Comparison of ENCODE assay signal across 15 mouse cellular contexts in the genomic region with DNA sequence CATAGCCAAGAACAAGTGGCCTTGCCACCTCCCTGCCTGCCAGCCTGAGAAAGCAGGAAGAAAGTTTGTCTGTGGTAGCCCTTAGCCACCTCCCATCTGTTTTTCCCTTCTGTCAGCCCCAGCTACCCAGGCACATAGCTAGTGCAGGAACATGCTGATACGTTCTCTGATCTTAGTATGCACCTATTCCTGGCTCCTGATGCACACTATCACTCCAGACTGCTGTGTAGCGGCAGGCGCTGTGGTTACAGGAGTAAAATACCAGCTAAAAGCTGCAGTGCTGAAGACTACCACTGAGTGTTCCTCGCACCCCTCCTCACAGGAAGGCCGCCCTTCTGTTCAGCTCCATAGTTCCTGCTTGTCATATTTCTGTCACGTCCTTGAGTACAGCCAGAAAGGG.
A peak's percentile ranks its signal among the peaks of the same experiment; 100 is the strongest.
DNase-seq lines count a peak whose midpoint lies in the region; ATAC-seq and TF ChIP-seq lines count a peak whose summit lies in the region.
"Had no signal": no experiment of that assay in that cellular context is flagged by ENCODE, and none has a peak within 500 bp of the region (broad histone marks: within the 10 kb centered on the region; RNA-seq: fewer than 3 reads in every experiment).

No protein-coding gene starts in this region.

- H3K9me3 ChIP-seq in heart, postnatal 0 days (replicated peaks; ENCODE audit: control insufficient read depth, low read length), result no peaks in the 10 kb centered on the region
- H3K9me3 ChIP-seq in lung, embryonic 15.5 days, result no peaks in the 10 kb centered on the region

- no peak for TF ChIP-seq CTCF in heart, postnatal 0 days (IDR thresholded peaks at IDR 0.05; ENCODE audit: low read depth)

- H3K27me3 ChIP-seq in heart, postnatal 0 days (ENCODE audit: control insufficient read depth, insufficient read depth, low read length), result no peaks in the 10 kb centered on the region
- no peaks in the 10 kb centered on the region for H3K27me3 ChIP-seq in lung, embryonic 15.5 days

- no peaks in the 10 kb centered on the region; the same call in 1 of the 2 replicates for H3K4me1 ChIP-seq in heart, postnatal 0 days (ENCODE audit: control insufficient read depth, insufficient read depth)
- H3K4me1 ChIP-seq in lung, embryonic 15.5 days, result peaks cover 30% of the 10 kb centered on the region

- H3K4me3 ChIP-seq in heart, postnatal 0 days (ENCODE audit: low read depth, low read length), result no peak overlapping the region
- no peak overlapping the region for H3K4me3 ChIP-seq in lung, embryonic 15.5 days
- H3K4me3 ChIP-seq: heart, embryonic 12.5 days had no signal

- ATAC-seq in heart, postnatal 0 days (ENCODE audit: insufficient read depth, low read depth), result peak; percentile 39; the same call in 1 of the 2 replicates
- no peak for ATAC-seq in lung, embryonic 15.5 days (ENCODE audit: borderline replicate concordance, extremely low read depth, low FRiP score, low TSS enrichment)
- ATAC-seq in megakaryocyte, adult 5-6 weeks (ENCODE audit: poor library complexity, severe bottlenecking), result no peak
- ATAC-seq: hindbrain, embryonic 16.5 days had no signal

- intact Hi-C loops in heart, postnatal 25 days (cut with DNase I), result no loop called here

- no peak overlapping the region for H3K9ac ChIP-seq in heart, postnatal 0 days (replicated peaks; ENCODE audit: low read depth, low read length)
- H3K9ac ChIP-seq in lung, embryonic 15.5 days, result no peak overlapping the region
- H3K9ac ChIP-seq: heart, embryonic 12.5 days had no signal

- DNase-seq in heart, postnatal 0 days (ENCODE audit: low spot score), result no peak
- no peak for DNase-seq in heart, postnatal 25 days (ENCODE audit: low spot score)
- DNase-seq in lung, postnatal 25 days (ENCODE audit: low spot score), result no peak
- DNase-seq in frontal cortex, postnatal 36 days (ENCODE audit: low spot score in 2 of 2), result peak; percentile 34 to 49
- DNase-seq in right cerebral cortex, postnatal 14 days, result peak; percentile 16
- DNase-seq in lung, postnatal 10 days, result no peak
- DNase-seq: cerebellum, adult 9-11 months; gastrocnemius, postnatal 10 days; thymus, postnatal 25 days had no signal

- H3K27ac ChIP-seq in heart, postnatal 0 days (ENCODE audit: low read depth), result no peak overlapping the region
- H3K27ac ChIP-seq in lung, embryonic 15.5 days, result 0 out of 2 replicates have a peak overlapping the region, but pooled peaks have one; percentile 19

- TF ChIP-seq EP300 in heart, postnatal 0 days (IDR thresholded peaks at IDR 0.05; ENCODE audit: low read depth), result no peak

- peaks cover 21% of the 10 kb centered on the region; the same call in 1 of the 2 replicates for H3K36me3 ChIP-seq in heart, postnatal 0 days (replicated peaks; ENCODE audit: control insufficient read depth, insufficient read depth, low read length)
- H3K36me3 ChIP-seq in lung, embryonic 15.5 days, result no peaks in the 10 kb centered on the region
- H3K36me3 ChIP-seq: G1E had no signal

- WGBS in heart, postnatal 0 days, result 66% methylated on average over 6 of the region's 6 CpGs
- 64% methylated on average over 6 of the region's 6 CpGs for WGBS in lung, embryonic 15.5 days

- no peak overlapping the region for H3K4me2 ChIP-seq in heart, postnatal 0 days (ENCODE audit: low read depth, low read length)
- no peak overlapping the region for H3K4me2 ChIP-seq in lung, embryonic 15.5 days
- H3K4me2 ChIP-seq: heart, embryonic 12.5 days; midbrain, embryonic 11.5 days had no signal

Comparison
In these comparisons a context has a peak if more than half of its experiments do, and no peak if none do; other contexts are left out.
1. DNase-seq: peak in frontal cortex, postnatal 36 days (2 of 2) and right cerebral cortex, postnatal 14 days (single experiment); none in heart, postnatal 0 days (single experiment), heart, postnatal 25 days (single experiment), lung, postnatal 25 days (single experiment) and lung, postnatal 10 days (single experiment).